Mouse (Mus musculus) heart, embryonic 10.5 days (tissue): ENCODE data around the gene Rabgap1. TPM values are rescaled to one million over a fixed set of nuclear protein-coding genes. Genes with fewer than 3 reads are reported as not detected.

Experiments used
- polyA plus RNA-seq: library from polyadenylated mRNA; unstranded; fragments of >200 nt; fragmentation: Nextera tagmentation; extraction: Ambion mirVana; gene quantifications from 2 replicates; pipeline ENCODE4 v1.2.1, GENCODE M21; 2016

Rabgap1 gene
- polyA plus RNA-seq, 1 experiment from 2014 or later, result 33.3 TPM

Other genes with a start within 250 kb of the Rabgap1 start
- not detected in 2 replicates for gene Olfr366, start 231.7 kb upstream of the Rabgap1 start, polyA plus RNA-seq
- gene Olfr368, start 116.8 kb upstream of the Rabgap1 start, polyA plus RNA-seq, result not detected in 2 replicates
- gene Pdcl, start 83.9 kb upstream of the Rabgap1 start, polyA plus RNA-seq, result 32.8 and 34.6 TPM in 2 replicates
- 13.1 and 14.6 TPM in 2 replicates for gene Rc3h2, start 20.4 kb upstream of the Rabgap1 start, polyA plus RNA-seq
- gene Zbtb26, start 144 bp upstream of the Rabgap1 start, polyA plus RNA-seq, result 7.2 and 7.5 TPM in 2 replicates
- gene Zbtb6, start 108 bp upstream of the Rabgap1 start, polyA plus RNA-seq, result 2.9 and 3.4 TPM in 2 replicates
- 0.79 and 1.1 TPM in 2 replicates for gene Gpr21, start 73.1 kb downstream of the Rabgap1 start, polyA plus RNA-seq